Mouse (Mus musculus): ENCODE data around the gene Cpt1c.

- TF ChIP-seq CTCF (IDR thresholded peaks at IDR 0.05; ENCODE audit: control insufficient read depth, insufficient read depth, insufficient read length) (no peak), CEBPB (IDR thresholded peaks at IDR 0.05; ENCODE audit: low read depth) (no peak), MYOG (IDR thresholded peaks at IDR 0.05; ENCODE audit: control insufficient read depth, extremely low read depth, insufficient read length) (no peak), USF1 (IDR thresholded peaks at IDR 0.05; ENCODE audit: low read depth) (no peak), MYOD1 (IDR thresholded peaks at IDR 0.05; ENCODE audit: control insufficient read depth, insufficient read length, low read depth) (no peak), MAX (IDR thresholded peaks at IDR 0.05) (no peak)
These were observed 60.3 kb downstream of the Cpt1c start for GRCm38 (mm10) chr7:44914396-44914795.

Data from C2C12 (cell line).